Mouse (Mus musculus) heart, embryonic 13.5 days (tissue): Measurements from ENCODE around the gene Hist1h2bb. TPM values are rescaled to one million over a fixed set of nuclear protein-coding genes. Genes with fewer than 3 reads are reported as not detected.

Experiments used
- ATAC-seq: fragments of 200-750 bp; cut with Nextera tagmentation; 2 replicates; pipeline ENCODE4 v1.8.0; 2017; ENCODE audit warnings: moderate TSS enrichment; ENCODE audit not compliant: insufficient number of reproducible peaks, low FRiP score, low TSS enrichment; ENCODE audit errors: extremely low read depth
- H3K27ac ChIP-seq: fragments of 300-500 bp; sonication (generic); replicated peaks from 2 replicates; pipeline ENCODE4 v1.5.1; 2015; ENCODE audit warnings: moderate library complexity, mild to moderate bottlenecking, inconsistent platforms
- H3K27me3 ChIP-seq: fragments of 300-500 bp; sonication (generic); replicated peaks from 2 replicates; pipeline ENCODE4 v1.6.1; 2015; ENCODE audit warnings: mild to moderate bottlenecking, inconsistent platforms
- H3K36me3 ChIP-seq: fragments of 300-500 bp; sonication (generic); 2 replicates; pipeline ENCODE4 v1.6.1; 2015; ENCODE audit warnings: mild to moderate bottlenecking, inconsistent platforms
- H3K4me1 ChIP-seq: fragments of 300-500 bp; sonication (generic); 2 replicates; pipeline ENCODE4 v1.6.1; 2015; ENCODE audit warnings: inconsistent platforms
- H3K4me2 ChIP-seq: fragments of 300-500 bp; sonication (generic); 2 replicates; pipeline ENCODE4 v1.6.1; 2015; ENCODE audit warnings: inconsistent platforms, mild to moderate bottlenecking, moderate library complexity
- H3K4me3 ChIP-seq: fragments of 300-500 bp; sonication (generic); 2 replicates; pipeline ENCODE4 v1.5.1; 2015; ENCODE audit warnings: moderate library complexity, mild to moderate bottlenecking, inconsistent platforms
- H3K9ac ChIP-seq: fragments of 300-500 bp; sonication (generic); 2 replicates; pipeline ENCODE4 v1.6.1; 2015; ENCODE audit warnings: inconsistent platforms, mild to moderate bottlenecking, moderate library complexity
- H3K9me3 ChIP-seq: fragments of 300-500 bp; sonication (generic); 2 replicates; pipeline ENCODE4 v1.6.1; 2016; ENCODE audit warnings: inconsistent platforms
- WGBS: fragments of 180-500 bp; shearing (Covaris S2); methylation state at CpG from one replicate; pipeline ENCODE4 v1.1.7; 2015; ENCODE audit warnings: mixed read lengths; 5-methylcytosine and 5-hydroxymethylcytosine counted together
- polyA plus RNA-seq: library from polyadenylated mRNA; unstranded; fragments of >200 nt; fragmentation: Nextera tagmentation; extraction: Ambion mirVana; gene quantifications from 2 replicates; pipeline ENCODE4 v1.2.1, GENCODE M21; 2015

Hist1h2bb gene
- polyA plus RNA-seq, 1 experiment from 2014 or later, result 1.6 TPM

GRCm38 (mm10) chr13:23729192-23729525 lies 17.4 kb upstream of the Hist1h2bb start:
- WGBS, result 86% methylated on average over 9 of the region's 9 CpGs
- H3K27ac ChIP-seq, result no peak overlapping the region

GRCm38 (mm10) chr13:23729706-23730105 lies 16.8 kb upstream of the Hist1h2bb start:
- H3K4me1 ChIP-seq, result peaks cover 14% of the 10 kb centered on the region
- H3K9me3 ChIP-seq, result no peaks in the 10 kb centered on the region
- no peak overlapping the region for H3K27ac ChIP-seq
- ATAC-seq, result no peak
- 83% methylated on average over 5 of the region's 5 CpGs for WGBS
- no peak overlapping the region for H3K9ac ChIP-seq
- H3K4me2 ChIP-seq, result no peak overlapping the region
- H3K36me3 ChIP-seq, result no peaks in the 10 kb centered on the region
- H3K27me3 ChIP-seq, result no peaks in the 10 kb centered on the region; the same call in 1 of the 2 replicates
- H3K4me3 ChIP-seq, result no peak overlapping the region

More at GRCm38 (mm10) chr13:23729192-23729525, 17.4 kb upstream of the Hist1h2bb start:
- H3K4me1 ChIP-seq, result peaks cover 19% of the 10 kb centered on the region
- no peak overlapping the region for H3K9ac ChIP-seq
- no peaks in the 10 kb centered on the region for H3K9me3 ChIP-seq
- H3K27me3 ChIP-seq, result no peaks in the 10 kb centered on the region; the same call in 1 of the 2 replicates
- H3K4me2 ChIP-seq, result no peak overlapping the region
- no peak overlapping the region for H3K4me3 ChIP-seq
- no peak for ATAC-seq
- H3K36me3 ChIP-seq, result no peaks in the 10 kb centered on the region

GRCm38 (mm10) chr13:23730479-23730878 lies 16.1 kb upstream of the Hist1h2bb start:
- Histone ChIP-seq H3K4me3 (no peak overlapping the region), H3K9ac (no peak overlapping the region), H3K27me3 (no peaks in the 10 kb centered on the region; the same call in 1 of the 2 replicates), H3K4me1 (peaks cover 11% of the 10 kb centered on the region), H3K4me2 (peak overlapping the region; percentile 36), H3K27ac (no peak overlapping the region), H3K9me3 (no peaks in the 10 kb centered on the region), H3K36me3 (no peaks in the 10 kb centered on the region)
- 16% methylated on average over 8 of the region's 8 CpGs for WGBS
- no peak for ATAC-seq

DNA sequence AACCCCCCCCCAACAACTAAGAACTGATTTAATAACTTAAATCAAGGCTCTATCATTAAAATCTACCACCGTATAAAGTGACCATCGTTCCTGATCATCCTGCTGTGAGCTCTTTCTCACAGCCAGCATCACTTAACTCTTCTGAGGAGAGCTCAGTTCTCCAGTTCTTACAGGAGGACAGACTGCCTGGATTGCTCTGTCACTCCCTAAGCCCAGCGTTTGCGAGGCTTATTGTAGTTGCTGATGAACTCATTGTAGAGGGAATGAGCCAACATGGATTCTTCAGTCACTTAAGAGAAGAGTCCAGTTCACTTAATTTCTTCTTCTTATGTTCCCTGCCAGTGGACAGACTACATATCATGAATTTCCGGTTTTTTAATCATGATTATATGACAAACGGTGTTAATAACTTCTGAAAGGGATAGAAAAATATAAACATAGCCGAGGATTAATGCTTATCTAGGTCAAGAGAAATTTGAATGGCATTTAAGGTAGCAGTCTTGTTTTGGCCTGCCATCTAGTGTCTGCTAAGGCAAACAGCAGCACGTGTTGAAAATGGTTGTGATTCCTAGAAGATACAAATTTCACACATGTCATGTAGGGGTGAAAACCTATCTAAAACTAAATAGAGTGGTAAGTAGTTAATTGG lies 14.3 kb upstream of the Hist1h2bb start:
- ATAC-seq, result no peak
- no peaks in the 10 kb centered on the region for H3K27me3 ChIP-seq
- 21% methylated on average over 8 of the region's 8 CpGs for WGBS

GRCm38 (mm10) chr13:23737091-23737490 lies 9.4 kb upstream of the Hist1h2bb start:
- Histone ChIP-seq H3K4me2 (no peak overlapping the region), H3K4me1 (peaks cover 19% of the 10 kb centered on the region), H3K36me3 (no peaks in the 10 kb centered on the region), H3K9ac (no peak overlapping the region), H3K27me3 (no peaks in the 10 kb centered on the region), H3K9me3 (no peaks in the 10 kb centered on the region), H3K4me3 (no peak overlapping the region), H3K27ac (no peak overlapping the region)
- 87% methylated on average over 5 of the region's 5 CpGs for WGBS
- no peak for ATAC-seq

More for the DNA sequence above, 14.3 kb upstream of the Hist1h2bb start:
- H3K4me2 ChIP-seq, result no peak overlapping the region
- H3K36me3 ChIP-seq, result no peaks in the 10 kb centered on the region
- no peak overlapping the region for H3K4me3 ChIP-seq
- H3K9me3 ChIP-seq, result no peaks in the 10 kb centered on the region
- H3K4me1 ChIP-seq, result peaks cover 11% of the 10 kb centered on the region
- no peak overlapping the region for H3K27ac ChIP-seq
- H3K9ac ChIP-seq, result no peak overlapping the region

- Histone ChIP-seq H3K4me3 (peak overlapping the region; percentile 74), H3K9me3 (no peaks in the 10 kb centered on the region), H3K4me2 (peak overlapping the region; percentile 98), H3K27ac (peak overlapping the region; percentile 100), H3K4me1 (peaks cover 23% of the 10 kb centered on the region), H3K27me3 (no peaks in the 10 kb centered on the region), H3K9ac (peak overlapping the region; percentile 98), H3K36me3 (no peaks in the 10 kb centered on the region)
- no peak for ATAC-seq
- WGBS, result 19% methylated on average over 4 of the region's 4 CpGs
Observed at GRCm38 (mm10) chr13:23738041-23738440, 8.5 kb upstream of the Hist1h2bb start.

DNA sequence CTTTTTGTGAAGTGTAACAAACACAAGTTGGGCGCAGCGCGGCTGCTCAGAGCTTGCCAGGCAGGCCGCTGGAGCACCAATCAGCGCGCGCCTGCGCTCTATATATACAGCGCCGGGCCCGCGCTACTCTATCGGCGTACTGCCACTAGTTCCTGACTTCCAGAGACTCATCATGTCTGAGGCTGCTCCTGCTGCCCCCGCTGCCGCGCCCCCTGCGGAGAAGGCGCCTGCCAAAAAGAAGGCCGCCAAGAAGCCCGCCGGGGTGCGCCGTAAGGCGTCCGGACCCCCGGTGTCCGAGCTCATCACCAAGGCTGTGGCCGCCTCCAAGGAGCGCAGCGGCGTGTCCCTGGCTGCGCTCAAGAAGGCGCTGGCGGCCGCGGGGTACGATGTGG lies 7.9 kb upstream of the Hist1h2bb start, which contains the start of gene Hist1h1c:
Hist1h1c (plus strand) TSS at position 132 of the 392 bp plus-strand sequence.
- ATAC-seq, result peak; percentile 76
- peak within 1 kb of the TSS; percentile 98 for H3K9ac ChIP-seq
- WGBS, result under 1% methylated on average over 38 of the region's 38 CpGs
- no peaks in the 10 kb centered on the region for H3K9me3 ChIP-seq
- H3K4me3 ChIP-seq, result peak within 1 kb of the TSS; percentile 74
- peaks cover 23% of the 10 kb centered on the region for H3K4me1 ChIP-seq
- no peaks in the 10 kb centered on the region for H3K27me3 ChIP-seq
- H3K4me2 ChIP-seq, result peak within 1 kb of the TSS; percentile 98
- no peaks in the 10 kb centered on the region for H3K36me3 ChIP-seq
- H3K27ac ChIP-seq, result peak within 1 kb of the TSS; percentile 100

DNA sequence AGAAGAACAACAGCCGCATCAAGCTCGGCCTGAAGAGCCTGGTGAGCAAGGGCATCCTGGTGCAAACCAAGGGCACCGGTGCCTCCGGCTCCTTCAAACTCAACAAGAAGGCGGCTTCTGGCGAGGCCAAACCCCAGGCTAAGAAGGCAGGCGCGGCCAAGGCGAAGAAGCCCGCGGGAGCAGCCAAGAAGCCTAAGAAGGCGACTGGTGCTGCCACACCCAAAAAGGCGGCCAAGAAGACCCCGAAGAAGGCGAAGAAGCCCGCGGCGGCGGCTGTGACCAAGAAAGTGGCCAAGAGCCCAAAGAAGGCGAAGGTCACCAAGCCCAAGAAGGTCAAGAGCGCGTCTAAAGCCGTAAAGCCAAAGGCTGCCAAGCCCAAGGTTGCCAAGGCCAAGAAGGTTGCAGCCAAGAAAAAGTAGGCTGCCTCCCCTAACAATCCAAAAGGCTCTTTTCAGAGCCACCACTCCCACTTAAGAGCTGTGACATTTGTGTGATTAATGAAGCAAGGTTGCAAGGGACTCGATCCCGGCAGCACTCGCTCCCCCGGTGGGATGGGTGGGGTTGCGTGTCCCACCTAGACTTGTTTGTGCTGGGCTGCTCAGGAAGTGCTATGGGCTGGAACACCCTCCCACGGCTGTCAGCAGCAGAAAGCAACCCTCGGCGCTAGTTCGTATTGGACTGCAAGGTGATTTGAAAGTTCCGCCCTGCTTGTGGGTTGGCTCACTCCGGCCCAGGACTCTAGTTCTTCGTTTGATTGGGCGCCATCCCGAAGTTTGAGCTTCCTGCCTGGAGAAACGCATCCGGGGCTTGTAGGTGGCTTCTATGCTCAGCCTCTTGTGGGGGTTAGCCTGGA lies 7.2 kb upstream of the Hist1h2bb start:
- peak; percentile 79 for ATAC-seq

GRCm38 (mm10) chr13:23739922-23740252 lies 6.6 kb upstream of the Hist1h2bb start:
- WGBS, result under 1% methylated on average over 14 of the region's 14 CpGs
- ATAC-seq, result no peak
- Histone ChIP-seq H3K27me3 (no peaks in the 10 kb centered on the region), H3K4me2 (peak overlapping the region; percentile 98), H3K4me3 (peak overlapping the region; percentile 74), H3K9me3 (no peaks in the 10 kb centered on the region), H3K9ac (peak overlapping the region; percentile 98), H3K36me3 (no peaks in the 10 kb centered on the region), H3K27ac (peak overlapping the region; percentile 100), H3K4me1 (peaks cover 32% of the 10 kb centered on the region)

More for the DNA sequence above, 7.2 kb upstream of the Hist1h2bb start:
- under 1% methylated on average over 39 of the region's 39 CpGs for WGBS
- H3K36me3 ChIP-seq, result no peaks in the 10 kb centered on the region
- H3K27ac ChIP-seq, result peak overlapping the region; percentile 100
- peak overlapping the region; percentile 98 for H3K4me2 ChIP-seq
- peaks cover 28% of the 10 kb centered on the region for H3K4me1 ChIP-seq
- peak overlapping the region; percentile 98 for H3K9ac ChIP-seq
- no peaks in the 10 kb centered on the region for H3K27me3 ChIP-seq
- no peaks in the 10 kb centered on the region for H3K9me3 ChIP-seq
- H3K4me3 ChIP-seq, result peak overlapping the region; percentile 74

DNA sequence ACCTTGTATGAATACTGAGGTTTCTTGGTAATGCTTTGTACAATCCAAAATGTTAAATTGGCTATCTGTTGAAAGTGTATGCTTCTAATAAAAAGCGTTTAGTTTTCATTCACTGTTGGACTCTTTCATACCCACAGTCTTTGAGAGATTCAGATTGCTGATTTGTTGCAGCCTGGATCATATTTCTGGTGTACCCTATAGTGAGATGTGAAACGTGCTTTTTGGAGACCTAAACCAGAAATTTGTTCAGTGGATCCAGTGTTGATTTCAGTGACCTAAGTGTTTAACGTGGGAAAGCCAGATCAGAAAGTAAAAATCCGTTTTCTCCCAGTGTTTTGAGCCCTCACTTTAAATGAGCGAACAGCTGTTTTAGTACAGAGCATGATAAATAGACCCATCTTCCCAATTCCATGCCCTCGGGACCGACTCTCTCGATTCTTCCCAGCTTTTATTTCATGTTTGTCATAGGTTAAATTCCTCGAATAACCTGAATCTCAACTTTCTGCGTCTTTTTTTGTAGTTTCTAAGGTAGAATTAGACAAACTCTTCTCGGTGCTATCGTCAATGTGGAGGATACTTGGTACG lies 6.2 kb upstream of the Hist1h2bb start:
- H3K9me3 ChIP-seq, result no peaks in the 10 kb centered on the region
- WGBS, result 29% methylated on average over 13 of the region's 13 CpGs
- no peak for ATAC-seq

GRCm38 (mm10) chr13:23740910-23741309 lies 5.6 kb upstream of the Hist1h2bb start:
- peak overlapping the region; percentile 98; the same call in 1 of the 2 replicates for H3K9ac ChIP-seq
- H3K9me3 ChIP-seq, result no peaks in the 10 kb centered on the region
- WGBS, result 52% methylated on average over 5 of the region's 5 CpGs
- no peaks in the 10 kb centered on the region for H3K36me3 ChIP-seq
- peak overlapping the region; percentile 74; the same call in 1 of the 2 replicates for H3K4me3 ChIP-seq
- peak overlapping the region; percentile 100; the same call in 1 of the 2 replicates for H3K27ac ChIP-seq
- no peak for ATAC-seq
- peak overlapping the region; percentile 98 for H3K4me2 ChIP-seq
- H3K4me1 ChIP-seq, result peaks cover 35% of the 10 kb centered on the region
- H3K27me3 ChIP-seq, result no peaks in the 10 kb centered on the region

More for the DNA sequence above, 6.2 kb upstream of the Hist1h2bb start:
- Histone ChIP-seq H3K36me3 (no peaks in the 10 kb centered on the region), H3K4me2 (peak overlapping the region; percentile 98), H3K4me3 (peak overlapping the region; percentile 74), H3K27me3 (no peaks in the 10 kb centered on the region), H3K9ac (peak overlapping the region; percentile 98), H3K27ac (peak overlapping the region; percentile 100), H3K4me1 (peaks cover 32% of the 10 kb centered on the region)
